Mouse (Mus musculus): Measurements from ENCODE around the gene Ckap4. TPM values are rescaled to one million over a fixed set of nuclear protein-coding genes. Genes with fewer than 3 reads are reported as not detected.

The Ckap4 gene
- polyA plus RNA-seq, 1 experiment = 58.8 TPM

DNA sequence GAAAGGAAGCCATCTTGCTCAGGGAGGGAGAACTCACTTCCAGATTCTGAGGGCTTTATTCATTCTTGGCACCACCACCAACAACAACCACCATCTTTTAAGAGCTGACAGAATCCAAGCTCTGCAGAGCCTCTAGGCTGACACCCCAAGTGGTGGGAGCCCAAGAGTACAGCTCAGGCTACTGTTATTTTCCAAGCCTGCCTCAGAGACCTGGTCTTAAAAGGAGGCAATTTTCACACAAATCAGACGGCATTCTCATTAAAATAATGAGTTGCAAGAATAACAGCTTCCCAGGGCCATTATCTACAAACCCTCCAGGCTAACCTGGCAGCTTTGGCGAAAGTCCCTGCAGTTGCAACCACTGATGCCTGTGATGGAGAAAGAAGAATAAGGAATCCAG, 37.1 kb downstream of the Ckap4 start:
- H3K79me2 ChIP-seq (ENCODE audit: control insufficient read depth, insufficient read depth) = no peaks in the 10 kb centered on the region
- no peak overlapping the region for H3ac ChIP-seq (ENCODE audit: control insufficient read depth, insufficient read length)
- TF ChIP-seq SRF (IDR thresholded peaks at IDR 0.05; ENCODE audit: control insufficient read depth, insufficient read length, low read depth) (no peak), POLR2AphosphoS2 (IDR thresholded peaks at IDR 0.05; ENCODE audit: insufficient read length, low read depth) (no peak), POLR2A (IDR thresholded peaks at IDR 0.05; ENCODE audit: insufficient read length, low read depth) (no peak), TCF12 (IDR thresholded peaks at IDR 0.05; ENCODE audit: insufficient read depth, poor library complexity, severe bottlenecking) (no peak), TCF3 (IDR thresholded peaks at IDR 0.05; ENCODE audit: insufficient read length, low read depth) (no peak), MAX (IDR thresholded peaks at IDR 0.05; ENCODE audit: low read depth) (no peak), MYOD1 (IDR thresholded peaks at IDR 0.05; ENCODE audit: control insufficient read depth in 1 of 3, insufficient read length in 2 of 3, low read depth in 2 of 3) (no peak), CEBPB (IDR thresholded peaks at IDR 0.05; ENCODE audit: insufficient read depth, poor library complexity, severe bottlenecking) (no peak), MYOG (IDR thresholded peaks at IDR 0.05; ENCODE audit: control insufficient read depth in 1 of 3, insufficient read depth in 1 of 3, insufficient read length in 2 of 3, low read depth in 2 of 3) (no peak), USF1 (IDR thresholded peaks at IDR 0.05; ENCODE audit: low read depth) (no peak), E2F4 (IDR thresholded peaks at IDR 0.05; ENCODE audit: insufficient read depth) (no peak), REST (IDR thresholded peaks at IDR 0.05; ENCODE audit: insufficient read depth, insufficient read length) (no peak)
- H3K36me3 ChIP-seq (ENCODE audit: control insufficient read depth, insufficient read depth) = no peaks in the 10 kb centered on the region
- no peaks in the 10 kb centered on the region for H3K27me3 ChIP-seq (ENCODE audit: control insufficient read depth, insufficient read depth, insufficient read length)
- no peak overlapping the region for H3K4me2 ChIP-seq (ENCODE audit: low read depth)
- H3K4me3 ChIP-seq = no peak overlapping the region

DNA sequence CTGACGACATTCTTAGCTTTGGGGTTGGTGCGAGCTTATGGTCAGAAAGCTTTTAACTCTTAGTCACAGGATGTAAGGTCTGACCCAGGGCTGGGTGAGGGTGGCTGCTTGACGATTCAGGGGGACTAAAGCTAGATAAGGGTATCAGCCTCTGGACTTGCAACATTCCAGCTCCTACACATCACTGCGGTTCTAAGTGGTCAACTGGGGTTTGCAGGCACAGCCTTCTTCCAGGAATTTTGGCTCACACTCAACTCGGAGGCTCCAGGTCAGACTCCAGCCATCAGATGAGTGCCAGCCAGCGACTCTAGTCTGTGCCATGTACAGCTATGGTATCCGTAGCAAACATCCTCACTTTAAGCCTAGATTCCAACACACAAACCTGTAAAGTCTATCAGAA, 39.4 kb downstream of the Ckap4 start:
- H3K27me3 ChIP-seq (ENCODE audit: control insufficient read depth, insufficient read depth, insufficient read length) = no peaks in the 10 kb centered on the region
- TF ChIP-seq MYOG (IDR thresholded peaks at IDR 0.05; ENCODE audit: control insufficient read depth in 1 of 3, insufficient read depth in 1 of 3, insufficient read length in 2 of 3, low read depth in 2 of 3) = peak in 1 of 3 experiments; percentile 22
- TF ChIP-seq CEBPB (IDR thresholded peaks at IDR 0.05; ENCODE audit: insufficient read depth, poor library complexity, severe bottlenecking) = 0 out of 2 replicates have a peak, but pooled peaks have one; percentile 24
- no peak for TF ChIP-seq POLR2A (IDR thresholded peaks at IDR 0.05; ENCODE audit: insufficient read length, low read depth)
- peak in 1 of 3 experiments; percentile 12 for TF ChIP-seq MYOD1 (IDR thresholded peaks at IDR 0.05; ENCODE audit: control insufficient read depth in 1 of 3, insufficient read length in 2 of 3, low read depth in 2 of 3)
- no peak for TF ChIP-seq SRF (IDR thresholded peaks at IDR 0.05; ENCODE audit: control insufficient read depth, insufficient read length, low read depth)
- no peak for TF ChIP-seq MAX (IDR thresholded peaks at IDR 0.05; ENCODE audit: low read depth)
- peak overlapping the region; percentile 47 for H3K4me2 ChIP-seq (ENCODE audit: low read depth)

DNA sequence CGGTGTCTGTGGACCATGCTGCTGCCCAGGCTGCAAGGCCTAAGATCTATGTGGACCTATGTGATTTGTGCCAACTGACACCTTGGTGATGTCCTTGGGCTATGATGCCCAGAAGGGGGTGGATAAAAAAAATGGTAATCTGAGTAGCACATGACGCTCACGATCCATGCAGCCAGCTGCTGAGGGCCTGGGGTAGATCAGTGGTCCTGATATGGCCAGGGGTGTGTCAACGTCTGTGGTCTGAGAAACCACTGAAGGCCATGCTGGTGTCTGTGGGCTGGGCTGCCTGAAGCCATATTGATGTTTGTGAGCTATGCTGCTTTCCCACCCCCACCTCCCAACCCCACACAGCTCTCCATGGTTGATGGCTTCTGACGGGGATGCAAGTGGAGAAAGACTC, 43.7 kb downstream of the Ckap4 start:
- H3K36me3 ChIP-seq (ENCODE audit: control insufficient read depth, insufficient read depth) = no peaks in the 10 kb centered on the region

More for the DNA sequence above, 39.4 kb downstream of the Ckap4 start:
- Histone ChIP-seq H3K4me3 (no peak overlapping the region), H3K79me2 (ENCODE audit: control insufficient read depth, insufficient read depth) (no peaks in the 10 kb centered on the region), H3ac (ENCODE audit: control insufficient read depth, insufficient read length) (no peak overlapping the region), H3K36me3 (ENCODE audit: control insufficient read depth, insufficient read depth) (no peaks in the 10 kb centered on the region)

DNA sequence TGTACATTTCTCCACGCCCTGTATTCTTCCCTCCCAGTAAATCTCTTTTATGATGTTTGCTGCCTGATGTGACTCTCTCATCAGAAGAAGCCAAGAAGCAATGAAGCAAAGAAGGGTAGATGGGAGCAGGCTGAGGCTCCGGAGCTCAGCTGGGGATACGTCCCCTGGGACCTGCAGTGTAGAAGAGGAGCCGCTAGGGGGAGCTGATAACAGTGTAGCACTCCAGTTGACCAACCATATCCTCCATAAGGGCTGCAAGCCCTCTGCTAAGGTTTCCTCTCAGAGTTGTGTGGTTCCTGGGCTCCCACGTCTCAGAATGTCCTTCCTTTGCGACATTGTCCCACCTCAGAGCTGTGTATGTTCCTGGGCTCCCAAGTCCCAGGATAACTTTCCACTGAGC, 45.5 kb downstream of the Ckap4 start:
- H3K36me3 ChIP-seq (ENCODE audit: control insufficient read depth, insufficient read depth) = no peaks in the 10 kb centered on the region
- H3K27me3 ChIP-seq (ENCODE audit: control insufficient read depth, insufficient read depth, insufficient read length) = no peaks in the 10 kb centered on the region
- no peak overlapping the region for H3ac ChIP-seq (ENCODE audit: control insufficient read depth, insufficient read length)
- H3K4me3 ChIP-seq = no peak overlapping the region
- no peak overlapping the region for H3K4me2 ChIP-seq (ENCODE audit: low read depth)
- H3K79me2 ChIP-seq (ENCODE audit: control insufficient read depth, insufficient read depth) = no peaks in the 10 kb centered on the region
- TF ChIP-seq MYOG (IDR thresholded peaks at IDR 0.05; ENCODE audit: control insufficient read depth in 1 of 3, insufficient read depth in 1 of 3, insufficient read length in 2 of 3, low read depth in 2 of 3) = no peak
- TF ChIP-seq MYOD1 (IDR thresholded peaks at IDR 0.05; ENCODE audit: control insufficient read depth in 1 of 3, insufficient read length in 2 of 3, low read depth in 2 of 3) = no peak
- no peak for TF ChIP-seq SRF (IDR thresholded peaks at IDR 0.05; ENCODE audit: control insufficient read depth, insufficient read length, low read depth)
- TF ChIP-seq POLR2A (IDR thresholded peaks at IDR 0.05; ENCODE audit: insufficient read length, low read depth) = no peak
- no peak for TF ChIP-seq TCF12 (IDR thresholded peaks at IDR 0.05; ENCODE audit: insufficient read depth, poor library complexity, severe bottlenecking)
- TF ChIP-seq POLR2AphosphoS2 (IDR thresholded peaks at IDR 0.05; ENCODE audit: insufficient read length, low read depth) = no peak
- TF ChIP-seq CEBPB (IDR thresholded peaks at IDR 0.05; ENCODE audit: insufficient read depth, poor library complexity, severe bottlenecking) = no peak
- TF ChIP-seq REST (IDR thresholded peaks at IDR 0.05; ENCODE audit: insufficient read depth, insufficient read length) = no peak

More for the DNA sequence above, 43.7 kb downstream of the Ckap4 start:
- Histone ChIP-seq H3K4me2 (ENCODE audit: low read depth) (no peak overlapping the region), H3K79me2 (ENCODE audit: control insufficient read depth, insufficient read depth) (no peaks in the 10 kb centered on the region), H3K4me3 (no peak overlapping the region), H3K27me3 (ENCODE audit: control insufficient read depth, insufficient read depth, insufficient read length) (no peaks in the 10 kb centered on the region), H3ac (ENCODE audit: control insufficient read depth, insufficient read length) (no peak overlapping the region)
- no peak for TF ChIP-seq E2F4 (IDR thresholded peaks at IDR 0.05; ENCODE audit: insufficient read depth)
- no peak for TF ChIP-seq MAX (IDR thresholded peaks at IDR 0.05; ENCODE audit: low read depth)
- peak in 2 of 3 experiments; percentile 72 to 85 for TF ChIP-seq MYOG (IDR thresholded peaks at IDR 0.05; ENCODE audit: control insufficient read depth in 1 of 3, insufficient read depth in 1 of 3, insufficient read length in 2 of 3, low read depth in 2 of 3)
- TF ChIP-seq SRF (IDR thresholded peaks at IDR 0.05; ENCODE audit: control insufficient read depth, insufficient read length, low read depth) = no peak
- TF ChIP-seq POLR2AphosphoS2 (IDR thresholded peaks at IDR 0.05; ENCODE audit: insufficient read length, low read depth) = no peak
- TF ChIP-seq CEBPB (IDR thresholded peaks at IDR 0.05; ENCODE audit: insufficient read depth, poor library complexity, severe bottlenecking) = no peak
- no peak for TF ChIP-seq POLR2A (IDR thresholded peaks at IDR 0.05; ENCODE audit: insufficient read length, low read depth)
- TF ChIP-seq TCF3 (IDR thresholded peaks at IDR 0.05; ENCODE audit: insufficient read length, low read depth) = peak; percentile 32
- no peak for TF ChIP-seq TCF12 (IDR thresholded peaks at IDR 0.05; ENCODE audit: insufficient read depth, poor library complexity, severe bottlenecking)
- no peak for TF ChIP-seq REST (IDR thresholded peaks at IDR 0.05; ENCODE audit: insufficient read depth, insufficient read length)
- peak in 2 of 3 experiments; percentile 69 to 80 for TF ChIP-seq MYOD1 (IDR thresholded peaks at IDR 0.05; ENCODE audit: control insufficient read depth in 1 of 3, insufficient read length in 2 of 3, low read depth in 2 of 3)
- no peak for TF ChIP-seq USF1 (IDR thresholded peaks at IDR 0.05; ENCODE audit: low read depth)

DNA sequence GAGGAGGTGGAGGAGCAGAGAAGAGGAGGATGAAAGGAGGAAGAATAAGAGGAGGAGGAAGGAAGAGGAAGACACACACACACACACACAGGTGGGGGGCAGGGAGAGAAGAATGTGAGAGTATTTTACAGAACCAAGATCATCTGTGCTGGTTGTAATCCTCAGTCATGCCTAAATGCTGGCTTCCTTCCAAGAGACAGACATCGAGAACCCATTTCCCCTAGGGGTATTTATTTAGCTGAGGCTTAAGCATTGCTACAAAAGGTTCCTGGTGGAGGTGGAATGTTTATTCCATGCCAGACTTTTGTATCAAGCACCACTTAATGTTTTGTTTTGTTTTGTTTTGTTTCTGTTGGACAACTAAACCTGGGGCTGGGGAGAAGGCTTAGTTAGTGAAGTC, 49.2 kb downstream of the Ckap4 start:
- TF ChIP-seq TCF12 (IDR thresholded peaks at IDR 0.05; ENCODE audit: insufficient read depth, poor library complexity, severe bottlenecking) = no peak
- no peak for TF ChIP-seq POLR2A (IDR thresholded peaks at IDR 0.05; ENCODE audit: insufficient read length, low read depth)
- TF ChIP-seq MAX (IDR thresholded peaks at IDR 0.05; ENCODE audit: low read depth) = no peak
- no peak for TF ChIP-seq TCF3 (IDR thresholded peaks at IDR 0.05; ENCODE audit: insufficient read length, low read depth)
- TF ChIP-seq CEBPB (IDR thresholded peaks at IDR 0.05; ENCODE audit: insufficient read depth, poor library complexity, severe bottlenecking) = no peak
- no peak for TF ChIP-seq MYOD1 (IDR thresholded peaks at IDR 0.05; ENCODE audit: control insufficient read depth in 1 of 3, insufficient read length in 2 of 3, low read depth in 2 of 3)
- TF ChIP-seq REST (IDR thresholded peaks at IDR 0.05; ENCODE audit: insufficient read depth, insufficient read length) = no peak
- TF ChIP-seq E2F4 (IDR thresholded peaks at IDR 0.05; ENCODE audit: insufficient read depth) = no peak
- no peak for TF ChIP-seq POLR2AphosphoS2 (IDR thresholded peaks at IDR 0.05; ENCODE audit: insufficient read length, low read depth)
- no peak for TF ChIP-seq USF1 (IDR thresholded peaks at IDR 0.05; ENCODE audit: low read depth)
- TF ChIP-seq MYOG (IDR thresholded peaks at IDR 0.05; ENCODE audit: control insufficient read depth in 1 of 3, insufficient read depth in 1 of 3, insufficient read length in 2 of 3, low read depth in 2 of 3) = no peak
- TF ChIP-seq SRF (IDR thresholded peaks at IDR 0.05; ENCODE audit: control insufficient read depth, insufficient read length, low read depth) = no peak
- Histone ChIP-seq H3ac (ENCODE audit: control insufficient read depth, insufficient read length) (no peak overlapping the region), H3K4me3 (no peak overlapping the region), H3K4me2 (ENCODE audit: low read depth) (no peak overlapping the region), H3K79me2 (ENCODE audit: control insufficient read depth, insufficient read depth) (no peaks in the 10 kb centered on the region), H3K36me3 (ENCODE audit: control insufficient read depth, insufficient read depth) (no peaks in the 10 kb centered on the region), H3K27me3 (ENCODE audit: control insufficient read depth, insufficient read depth, insufficient read length) (no peaks in the 10 kb centered on the region)

Measured in myocyte (in vitro differentiated cells).